Mouse (Mus musculus): Measurements from ENCODE around the gene Manbal.
"Not testable (repeated sequence)": the region's sequence is repeated elsewhere in the genome, so short reads cannot be mapped to it uniquely, and the experiment has no call there.

Gene Manbal

GRCm38 (mm10) chr2:157371696-157372095, 4.3 kb downstream of the Manbal start:
- DNase-seq: no peak

- DNase-seq: no peak
Measured at GRCm38 (mm10) chr2:157373681-157374080, 6.3 kb downstream of the Manbal start.

- no peak for DNase-seq
Measured at GRCm38 (mm10) chr2:157375051-157375450, 7.7 kb downstream of the Manbal start.

GRCm38 (mm10) chr2:157375794-157376757, 8.7 kb downstream of the Manbal start:
- DNase-seq: no peak

GRCm38 (mm10) chr2:157376995-157377394, 9.6 kb downstream of the Manbal start:
- DNase-seq: no peak

GRCm38 (mm10) chr2:157384836-157385235, 17.4 kb downstream of the Manbal start:
- DNase-seq: no peak

GRCm38 (mm10) chr2:157388901-157389590, 21.7 kb downstream of the Manbal start:
- not testable (repeated sequence) for DNase-seq

- no peak for DNase-seq
Measured at GRCm38 (mm10) chr2:157389591-157389921, 22.2 kb downstream of the Manbal start.

GRCm38 (mm10) chr2:157392331-157392730, 24.9 kb downstream of the Manbal start:
- DNase-seq: no peak

- no peak for DNase-seq
Measured at GRCm38 (mm10) chr2:157393549-157393948, 26.2 kb downstream of the Manbal start.

- DNase-seq: no peak
Measured at GRCm38 (mm10) chr2:157394868-157395267, 27.5 kb downstream of the Manbal start.

GRCm38 (mm10) chr2:157395371-157395770, 28.0 kb downstream of the Manbal start:
- no peak for DNase-seq

- peak; percentile 25 for DNase-seq
Measured at GRCm38 (mm10) chr2:157395960-157396359, 28.6 kb downstream of the Manbal start.

- no peak for DNase-seq
Measured at GRCm38 (mm10) chr2:157397376-157397775, 30.0 kb downstream of the Manbal start.

- DNase-seq: no peak
Measured at GRCm38 (mm10) chr2:157398539-157398938, 31.1 kb downstream of the Manbal start.

- no peak for DNase-seq
Measured at GRCm38 (mm10) chr2:157399797-157400196, 32.4 kb downstream of the Manbal start.

GRCm38 (mm10) chr2:157400491-157400890, 33.1 kb downstream of the Manbal start:
- DNase-seq: no peak

GRCm38 (mm10) chr2:157401261-157401660, 33.9 kb downstream of the Manbal start:
- peak; percentile 10 for DNase-seq

GRCm38 (mm10) chr2:157407596-157407995, 40.2 kb downstream of the Manbal start:
- DNase-seq: no peak

- DNase-seq: no peak
Measured at GRCm38 (mm10) chr2:157409793-157410533, 42.6 kb downstream of the Manbal start.

GRCm38 (mm10) chr2:157411151-157411693, 43.8 kb downstream of the Manbal start:
- DNase-seq: no peak

- DNase-seq: no peak
Measured at GRCm38 (mm10) chr2:157412497-157412896, 45.1 kb downstream of the Manbal start.

GRCm38 (mm10) chr2:157417229-157417628, 49.8 kb downstream of the Manbal start:
- DNase-seq: no peak
